Mouse (Mus musculus): ENCODE measurements around the gene Wdr83.

Gene Wdr83

DNA sequence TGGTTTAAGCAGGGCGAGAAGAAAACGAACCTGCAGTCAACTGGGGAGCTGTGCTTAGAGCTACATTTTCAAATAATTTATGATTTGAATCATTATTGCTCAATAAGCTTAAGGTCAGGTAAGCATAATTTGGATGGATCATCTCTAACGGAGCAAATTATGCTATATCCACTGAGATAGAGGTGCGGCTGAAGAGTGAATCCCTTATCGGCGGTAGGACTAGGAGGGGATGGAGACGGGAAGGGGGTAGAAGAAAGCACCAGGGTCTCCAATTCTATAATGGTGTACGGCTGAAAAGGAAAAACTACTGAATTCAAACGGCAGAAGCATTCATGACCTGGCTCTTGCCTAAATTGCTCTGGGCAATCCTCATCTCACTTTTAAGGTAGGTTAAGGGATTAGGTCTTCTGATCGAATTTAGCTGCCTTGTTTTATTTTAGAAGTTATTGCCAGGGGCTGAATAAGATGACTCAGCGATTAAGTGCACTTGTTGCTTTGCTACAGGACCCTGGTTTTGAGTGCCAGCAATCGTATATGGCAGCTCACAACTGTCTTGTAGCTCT lies 45.9 kb downstream of the Wdr83 start:
- DNase-seq (ENCODE audit: low spot score in 2 of 2), result no peak

DNA sequence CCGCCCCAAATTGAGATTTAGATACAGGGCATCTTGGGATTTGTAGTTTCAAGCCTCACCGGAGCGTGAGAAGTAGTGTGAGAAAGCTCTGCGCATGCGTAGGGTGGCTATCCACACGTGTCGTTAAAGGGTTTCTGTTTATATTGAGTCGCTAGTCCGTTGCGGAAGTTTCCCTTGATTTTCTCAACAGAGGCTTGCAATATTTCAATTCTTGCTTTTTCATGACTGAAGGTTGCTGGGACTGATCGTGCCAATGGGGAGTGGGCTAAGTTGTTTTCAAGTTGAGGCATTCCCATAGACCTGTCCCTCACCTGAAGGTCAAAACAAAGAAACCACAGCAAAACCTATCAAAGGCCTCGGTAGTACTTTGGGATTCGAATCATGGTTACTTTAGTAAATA lies 46.3 kb downstream of the Wdr83 start:
- peak; percentile 78 to 84 for DNase-seq (ENCODE audit: low spot score in 2 of 2)

DNA sequence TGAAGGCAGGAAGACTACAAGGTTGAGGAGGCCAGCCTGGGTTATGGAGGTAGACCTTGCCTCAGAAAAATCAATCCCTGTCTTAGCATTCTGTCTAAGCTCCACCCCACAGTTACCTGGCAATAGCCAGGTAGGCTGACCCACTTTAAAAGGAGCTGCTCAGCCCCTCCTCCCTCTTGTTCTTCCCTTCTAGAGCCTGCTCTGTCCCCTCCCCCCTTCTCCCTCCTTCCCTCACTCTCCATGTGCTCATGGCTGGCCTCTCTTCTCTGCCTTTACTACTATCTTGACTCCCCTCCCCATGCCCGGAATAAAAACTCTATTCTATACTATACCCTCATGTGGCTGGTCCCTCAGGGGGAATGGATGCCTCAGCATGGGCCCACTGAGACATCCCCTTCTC lies 47.2 kb downstream of the Wdr83 start:
- DNase-seq (ENCODE audit: low spot score in 2 of 2), result no peak

DNA sequence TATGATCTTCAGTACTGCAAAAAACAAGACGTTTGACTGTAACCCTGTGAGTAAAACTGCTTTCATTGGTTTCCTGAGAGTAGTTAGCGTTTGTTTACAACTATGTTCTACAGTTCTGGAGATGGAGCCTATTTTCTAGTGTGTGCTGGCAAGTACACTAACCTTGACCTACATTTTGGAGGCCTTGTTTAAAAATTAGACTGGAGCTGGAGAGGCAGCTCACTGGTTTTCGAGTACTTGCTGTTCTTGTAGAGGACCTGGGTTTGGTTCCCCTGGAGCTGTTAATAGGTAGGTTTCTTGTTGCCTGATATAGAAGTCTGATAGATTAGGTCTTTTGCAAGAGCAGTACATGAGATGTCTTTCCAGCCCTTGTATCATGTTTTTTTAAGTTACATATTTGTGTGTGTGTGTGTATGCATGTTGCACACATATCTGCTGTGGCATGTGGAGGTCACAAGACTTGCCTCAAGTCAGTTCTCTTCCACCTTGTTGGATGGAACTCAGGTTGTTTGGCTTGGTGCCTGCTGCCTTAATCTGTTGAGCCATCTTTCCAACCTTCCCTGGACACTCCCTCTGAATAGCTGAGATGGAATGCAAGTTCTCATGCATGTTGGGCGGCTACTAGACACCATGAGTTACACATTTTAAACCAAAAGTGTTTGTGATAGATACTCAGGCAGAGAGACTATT lies 48.3 kb downstream of the Wdr83 start:
- DNase-seq (ENCODE audit: low spot score in 2 of 2), result no peak

DNA sequence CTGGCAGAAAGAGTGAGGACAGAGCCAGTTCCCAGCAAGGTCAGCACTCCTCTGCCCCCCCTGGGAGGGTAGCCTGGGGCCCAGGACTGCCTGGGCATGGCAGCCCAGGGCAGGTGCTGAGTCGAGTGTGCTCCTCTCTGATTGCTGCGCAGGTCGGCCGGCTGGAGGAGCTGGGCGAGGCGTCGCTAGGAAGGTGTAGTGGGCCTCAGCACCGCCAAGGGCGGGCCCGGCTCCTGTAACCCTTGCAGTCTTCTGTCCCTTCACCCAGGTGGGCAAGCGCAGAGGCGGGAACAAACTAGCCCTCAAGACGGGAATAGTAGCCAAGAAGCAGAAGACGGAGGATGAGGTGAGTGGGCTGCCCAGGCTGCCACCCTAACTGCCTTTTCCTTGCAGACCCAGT lies 51.8 kb downstream of the Wdr83 start:
- DNase-seq (ENCODE audit: low spot score in 2 of 2), result no peak

DNA sequence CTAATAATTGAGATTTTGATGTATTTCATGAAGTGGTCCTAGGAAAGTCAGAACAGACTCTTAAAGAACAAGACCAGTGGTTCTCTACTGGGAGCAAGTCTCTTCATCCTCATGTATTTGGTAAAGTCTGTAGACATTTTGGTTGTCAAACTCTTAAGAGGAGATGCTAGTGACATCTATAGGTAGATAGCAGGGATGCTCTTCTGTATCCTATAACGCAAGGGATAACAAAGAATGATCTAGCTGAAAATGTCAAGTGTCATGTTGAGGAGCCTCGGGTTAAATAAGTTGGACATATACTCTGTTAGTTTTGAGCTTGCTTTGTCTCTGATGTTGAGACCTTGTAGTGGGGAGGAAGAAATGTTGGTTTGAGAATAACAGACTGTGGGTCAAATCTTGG lies 53.2 kb downstream of the Wdr83 start:
- DNase-seq (ENCODE audit: low spot score in 2 of 2), result no peak

DNA sequence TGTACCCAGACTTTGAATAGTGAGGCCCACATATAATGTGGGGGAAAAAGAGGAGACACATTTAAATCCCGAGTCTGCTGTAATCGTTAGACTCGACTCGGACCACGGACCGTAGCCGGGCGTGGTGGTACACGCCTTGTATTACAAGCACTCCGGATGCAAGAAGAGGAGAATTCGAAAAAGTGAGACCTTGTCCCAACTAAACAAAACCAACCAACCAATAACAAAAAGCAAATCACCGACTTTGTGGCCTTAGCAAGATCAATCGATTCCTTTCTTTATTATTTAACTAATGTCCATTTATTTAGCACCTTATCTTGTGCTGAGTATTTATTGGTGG lies 53.6 kb downstream of the Wdr83 start:
- DNase-seq (ENCODE audit: low spot score in 2 of 2), result no peak

DNA sequence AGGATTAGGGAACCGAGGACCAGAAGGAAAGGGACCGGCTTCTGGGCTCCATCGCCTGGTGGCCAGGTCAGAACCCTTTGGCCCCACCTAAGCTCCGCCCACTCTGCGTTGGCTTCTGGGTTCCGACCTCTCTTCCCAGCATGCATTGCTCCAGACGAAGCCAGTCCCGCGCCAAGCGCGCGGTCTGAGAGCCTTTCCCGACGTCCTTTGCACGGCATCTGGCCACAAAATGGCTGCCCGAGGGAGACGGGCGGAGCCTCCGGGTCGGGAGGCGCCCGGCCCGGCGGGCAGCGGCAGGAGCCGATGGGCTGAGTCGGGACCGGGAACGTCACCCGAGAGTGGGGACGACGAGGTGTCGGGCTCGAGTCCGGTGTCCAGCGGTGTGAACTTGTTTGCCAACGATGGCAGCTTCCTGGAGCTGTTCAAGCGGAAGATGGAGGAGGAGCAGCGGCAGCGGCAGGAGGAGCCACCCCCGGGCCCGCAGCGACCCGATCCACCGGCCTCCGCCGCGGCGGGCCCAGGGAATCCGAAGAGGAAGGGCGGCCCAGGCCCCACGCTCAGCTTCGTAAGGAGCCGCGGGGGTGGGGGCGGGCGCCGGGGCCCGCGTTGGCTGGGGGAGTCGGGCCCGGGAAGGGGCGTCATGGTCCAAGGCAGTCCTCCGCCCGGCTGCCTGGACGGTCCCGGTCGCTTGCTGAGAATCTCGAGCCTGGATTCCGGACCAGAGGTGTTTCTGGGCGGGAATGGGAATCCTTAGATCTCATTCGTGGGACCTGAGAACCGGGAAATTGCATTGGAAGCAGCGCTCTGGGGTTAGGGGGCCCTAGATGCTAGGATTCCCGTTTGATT lies 54.2 kb downstream of the Wdr83 start, which contains the start of gene Trir:
Gene Trir, plus strand, starts transcription at position 154 of the 846 bp plus-strand sequence.
- DNase-seq (ENCODE audit: low spot score in 2 of 2), result peak; percentile 89

DNA sequence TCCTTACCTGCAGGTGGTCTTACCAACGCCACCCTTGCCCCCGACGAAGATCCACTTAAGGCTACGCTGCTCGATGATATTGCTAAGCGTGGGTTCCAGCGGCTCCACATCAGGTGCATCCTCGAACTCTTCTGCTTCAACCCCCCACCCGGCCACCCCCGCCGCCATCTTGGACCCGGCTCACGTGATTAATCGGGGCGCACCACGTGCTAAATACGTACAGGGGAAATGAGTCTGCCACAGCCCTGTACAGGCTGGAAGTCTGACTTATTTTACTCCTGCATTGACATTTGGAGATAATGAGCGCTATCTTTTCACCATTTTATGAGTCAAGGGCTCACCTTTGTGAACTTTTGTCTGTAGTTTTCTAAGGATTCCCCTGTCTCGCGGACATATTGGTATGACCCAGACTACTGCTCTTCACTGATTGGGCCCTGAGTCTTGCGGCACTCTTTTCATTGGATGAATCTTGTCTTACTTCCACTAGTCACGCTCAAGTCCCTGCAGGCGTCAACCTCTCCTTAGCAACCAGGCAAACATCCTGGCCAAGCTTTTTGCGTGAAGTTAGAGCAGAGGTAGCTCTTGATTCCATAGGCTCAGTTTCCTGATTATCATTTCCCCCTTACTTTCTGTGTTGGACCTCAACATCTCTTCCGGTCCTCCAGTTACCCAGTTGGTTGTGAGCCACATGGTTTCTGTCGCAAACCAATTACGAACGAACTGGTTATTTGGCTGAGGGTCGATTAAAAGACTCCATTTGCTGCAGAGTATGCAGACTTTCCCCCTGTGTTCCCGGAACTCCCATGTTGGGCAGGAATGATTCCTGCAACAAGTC lies 55.8 kb downstream of the Wdr83 start, which contains the start of gene Asna1:
Gene Asna1, minus strand, starts transcription at position 184 of the 835 bp plus-strand sequence.
- peak; percentile 73 to 78 for DNase-seq (ENCODE audit: low spot score in 2 of 2)

Data from thymus, postnatal 10 days (tissue).